Mouse (Mus musculus) liver, postnatal 0 days (tissue): Measurements from ENCODE around the gene Ifi35.

Experiments
- CTCF ChIP-seq: sonication (generic); IDR thresholded peaks from 2 replicates; pipeline ENCODE4 v1.5.1; 2016; ENCODE audit warnings: antibody characterized with exemption, low read depth
- EP300 ChIP-seq: IDR thresholded peaks from 2 replicates; pipeline ENCODE4 v1.6.1; 2016; ENCODE audit warnings: antibody characterized with exemption, low read depth, mild to moderate bottlenecking

GRCm38 (mm10) chr11:101457631-101458030, 9.4 kb downstream of the Ifi35 start:
- TF ChIP-seq CTCF (no peak), EP300 (no peak)
